8 mouse cellular contexts compared by ENCODE assay signal in the genomic region with DNA sequence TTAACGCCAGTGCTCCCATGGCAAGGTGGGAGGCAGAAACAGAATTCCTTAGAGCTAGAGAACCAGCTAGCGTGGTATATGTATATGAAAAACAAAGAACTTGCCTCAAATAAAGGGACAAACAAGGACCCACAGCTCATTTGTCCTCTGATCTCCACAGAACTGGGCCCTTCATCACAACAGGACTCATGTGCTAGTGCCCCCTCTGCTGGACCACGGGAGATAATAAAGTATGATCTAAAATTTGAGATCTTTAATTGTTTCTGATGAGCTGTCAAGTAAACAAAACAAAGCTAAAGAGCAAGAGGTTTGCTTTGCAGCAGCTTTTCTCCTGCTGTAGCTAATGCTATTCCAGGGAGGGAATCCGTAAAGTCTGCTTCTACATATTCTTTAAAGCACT. TPM values are rescaled to one million over a fixed set of nuclear protein-coding genes. Genes with fewer than 3 reads are reported as not detected.
A peak's percentile ranks its signal among the peaks of the same experiment; 100 is the strongest.
DNase-seq lines count a peak whose midpoint lies in the region; ATAC-seq and TF ChIP-seq lines count a peak whose summit lies in the region.
"Had no signal": no experiment of that assay in that cellular context is flagged by ENCODE, and none has a peak within 500 bp of the region (broad histone marks: within the 10 kb centered on the region; RNA-seq: fewer than 3 reads in every experiment).

No protein-coding gene starts in this region.

- no peaks in the 10 kb centered on the region for H3K4me1 ChIP-seq in hindbrain, postnatal 0 days (ENCODE audit: insufficient read depth, low read length)
- no peaks in the 10 kb centered on the region for H3K4me1 ChIP-seq in hindbrain, embryonic 16.5 days (ENCODE audit: control insufficient read depth, insufficient read depth, low read depth, low read length)
- H3K4me1 ChIP-seq: neural tube, embryonic 13.5 days had no signal

- no peaks in the 10 kb centered on the region for H3K9me3 ChIP-seq in hindbrain, postnatal 0 days (ENCODE audit: low read length)
- no peaks in the 10 kb centered on the region for H3K9me3 ChIP-seq in hindbrain, embryonic 16.5 days (ENCODE audit: control insufficient read depth, low read length)
- H3K9me3 ChIP-seq: neural tube, embryonic 13.5 days had no signal

- no peak overlapping the region for H3K4me2 ChIP-seq in hindbrain, postnatal 0 days (ENCODE audit: low read depth, low read length)
- no peak overlapping the region for H3K4me2 ChIP-seq in hindbrain, embryonic 16.5 days (ENCODE audit: low read length)
- H3K4me2 ChIP-seq: neural tube, embryonic 13.5 days had no signal

- DNase-seq in hindbrain, postnatal 0 days (ENCODE audit: low spot score) = peak; percentile 20
- DNase-seq in thymus, postnatal 14 days = peak; percentile 9
- no peak for DNase-seq in thymus, postnatal 36 days
- DNase-seq in ovary, postnatal 10 days (ENCODE audit: low spot score) = no peak
- no peak for DNase-seq in urinary bladder, adult 18-20 months (ENCODE audit: low spot score in 2 of 2)

- no peak overlapping the region for H3K27ac ChIP-seq in hindbrain, postnatal 0 days
- H3K27ac ChIP-seq in hindbrain, embryonic 16.5 days (ENCODE audit: low read depth, low read length) = no peak overlapping the region
- H3K27ac ChIP-seq: neural tube, embryonic 13.5 days had no signal

- H3K4me3 ChIP-seq in hindbrain, postnatal 0 days (ENCODE audit: low read length) = no peak overlapping the region
- H3K4me3 ChIP-seq in hindbrain, embryonic 16.5 days (ENCODE audit: low read length) = no peak overlapping the region
- H3K4me3 ChIP-seq: neural tube, embryonic 13.5 days had no signal

- 69% methylated on average over 4 of the region's 4 CpGs for WGBS in hindbrain, postnatal 0 days
- 77% methylated on average over 4 of the region's 4 CpGs for WGBS in hindbrain, embryonic 16.5 days

- no peak overlapping the region for H3K9ac ChIP-seq in hindbrain, postnatal 0 days (replicated peaks; ENCODE audit: low read length)
- no peak overlapping the region for H3K9ac ChIP-seq in hindbrain, embryonic 16.5 days (ENCODE audit: low read depth, low read length)
- H3K9ac ChIP-seq: neural tube, embryonic 13.5 days had no signal

- ATAC-seq in hindbrain, postnatal 0 days = no peak
- ATAC-seq in hindbrain, embryonic 16.5 days = no peak
- ATAC-seq in common myeloid progenitor, adult 5-6 weeks (replicated peaks; ENCODE audit: low read depth, poor library complexity, severe bottlenecking) = peak; percentile 39; the same call in 1 of the 2 replicates

- TF ChIP-seq CTCF in hindbrain, postnatal 0 days (IDR thresholded peaks at IDR 0.05; ENCODE audit: low read depth) = peak; percentile 41; the same call in 1 of the 2 replicates

- H3K27me3 ChIP-seq in hindbrain, postnatal 0 days (ENCODE audit: insufficient read depth, low read length) = no peaks in the 10 kb centered on the region
- H3K27me3 ChIP-seq in hindbrain, embryonic 16.5 days (replicated peaks; ENCODE audit: control insufficient read depth, insufficient read depth, low read length) = no peaks in the 10 kb centered on the region
- H3K27me3 ChIP-seq: neural tube, embryonic 13.5 days had no signal

- H3K36me3 ChIP-seq in hindbrain, postnatal 0 days (ENCODE audit: insufficient read depth, low read length) = peaks cover 11% of the 10 kb centered on the region; the same call in 1 of the 2 replicates
- peaks cover 1% of the 10 kb centered on the region; the same call in 1 of the 2 replicates for H3K36me3 ChIP-seq in hindbrain, embryonic 16.5 days (ENCODE audit: control insufficient read depth, insufficient read depth, low read length)

RNA-seq across cellular contexts. Expression of gene Nsrp1, which starts 7.5 kb away (rescaled TPM):
- total RNA-seq in hindbrain, postnatal 0 days (2014; rRNA removed) = 2.2 and 6.4 TPM in 2 replicates
- polyA plus RNA-seq in hindbrain, postnatal 0 days (2015; fragmentation: Nextera tagmentation; extraction: Ambion mirVana) = 57.8 and 58.1 TPM in 2 replicates
- polyA plus RNA-seq in hindbrain, embryonic 16.5 days (2015; fragmentation: Nextera tagmentation; extraction: Ambion mirVana) = 37.8 and 50.0 TPM in 2 replicates
- total RNA-seq in common myeloid progenitor, adult 5-6 weeks (2017) = 31.0 and 33.9 TPM in 2 replicates

Comparison
In these comparisons a context has a peak if more than half of its experiments do, and no peak if none do; other contexts are left out.
1. DNase-seq: peak in hindbrain, postnatal 0 days (single experiment) and thymus, postnatal 14 days (single experiment); none in thymus, postnatal 36 days (0 of 2), ovary, postnatal 10 days (single experiment) and urinary bladder, adult 18-20 months (0 of 2).